Mouse (Mus musculus): Measurements from ENCODE around the gene Pik3r1. TPM values are rescaled to one million over a fixed set of nuclear protein-coding genes. Genes with fewer than 3 reads are reported as not detected.

The Pik3r1 gene
- polyA plus RNA-seq, 1 experiment: 18.4 TPM

- no peaks in the 10 kb centered on the region for H3K36me3 ChIP-seq (ENCODE audit: control insufficient read depth, insufficient read depth, low read length)
These were observed 35.3 kb downstream of the Pik3r1 start for GRCm38 (mm10) chr13:101732675-101733074.

DNA sequence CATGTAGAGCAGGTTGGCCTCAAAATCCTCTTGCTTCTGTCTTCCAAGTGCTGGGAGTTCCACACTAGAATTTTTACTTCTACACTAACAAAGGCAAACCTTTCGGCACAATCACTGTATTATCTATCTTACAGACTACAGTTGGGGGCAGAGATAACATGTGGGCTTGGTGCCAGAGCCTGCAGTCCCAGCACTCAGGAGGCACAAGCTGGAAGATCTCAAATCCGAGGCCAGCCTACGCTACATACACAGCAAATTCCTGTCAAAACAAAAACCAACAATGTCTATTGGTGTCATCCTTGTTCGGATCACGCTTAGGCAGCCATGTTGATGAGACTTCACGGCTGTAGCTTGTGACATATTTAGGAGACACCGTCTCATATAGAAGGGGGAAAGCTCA lies 36.2 kb downstream of the Pik3r1 start:
- Histone ChIP-seq H3K27ac (ENCODE audit: insufficient read depth, low read length) (no peak overlapping the region), H3K4me1 (ENCODE audit: control insufficient read depth, insufficient read depth, insufficient read length) (peaks cover 11% of the 10 kb centered on the region), H3K4me3 (ENCODE audit: extremely low read depth, insufficient read depth, insufficient read length) (no peak overlapping the region), H3K27me3 (ENCODE audit: control insufficient read depth, insufficient read depth, low read length) (no peaks in the 10 kb centered on the region), H3K36me3 (ENCODE audit: control insufficient read depth, insufficient read depth, low read length) (no peaks in the 10 kb centered on the region)
- no peak for DNase-seq (ENCODE audit: low read depth in 1 of 2, low spot score in 2 of 2)
- WGBS: 89% methylated on average over 7 of the region's 7 CpGs
- TF ChIP-seq CTCF (IDR thresholded peaks at IDR 0.05; ENCODE audit: extremely low read depth, insufficient read depth, insufficient read length, insufficient replicate concordance) (no peak), POLR2A (IDR thresholded peaks at IDR 0.05; ENCODE audit: low read depth, low read length) (no peak)

More at GRCm38 (mm10) chr13:101732675-101733074, 35.3 kb downstream of the Pik3r1 start:
- TF ChIP-seq POLR2A (IDR thresholded peaks at IDR 0.05; ENCODE audit: low read depth, low read length) (no peak), CTCF (IDR thresholded peaks at IDR 0.05; ENCODE audit: extremely low read depth, insufficient read depth, insufficient read length, insufficient replicate concordance) (no peak)
- 33% methylated on average over 10 of the region's 10 CpGs for WGBS
- DNase-seq (ENCODE audit: low read depth in 1 of 2, low spot score in 2 of 2): no peak
- no peaks in the 10 kb centered on the region for H3K27me3 ChIP-seq (ENCODE audit: control insufficient read depth, insufficient read depth, low read length)
- H3K4me1 ChIP-seq (ENCODE audit: control insufficient read depth, insufficient read depth, insufficient read length): peaks cover 14% of the 10 kb centered on the region
- H3K27ac ChIP-seq (ENCODE audit: insufficient read depth, low read length): no peak overlapping the region
- H3K4me3 ChIP-seq (ENCODE audit: extremely low read depth, insufficient read depth, insufficient read length): no peak overlapping the region

DNA sequence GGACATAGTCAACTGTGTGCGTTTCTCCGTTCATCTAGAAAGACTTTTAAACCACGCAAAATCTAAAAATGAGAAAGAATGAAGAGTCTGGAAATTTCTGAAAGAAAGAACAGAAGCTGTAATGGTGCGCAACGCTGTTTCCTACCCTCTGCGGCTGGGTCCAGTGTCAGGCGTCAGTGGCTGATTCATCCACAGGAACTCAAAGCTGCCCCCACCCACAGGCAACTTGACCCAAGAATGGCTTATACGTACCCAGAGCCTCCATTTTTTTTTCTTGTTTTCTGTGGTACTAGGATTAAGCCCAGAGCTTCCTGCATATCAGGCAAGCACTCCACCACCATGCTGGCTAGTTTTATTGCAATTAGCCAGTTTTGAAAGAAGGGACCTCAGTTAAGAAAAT lies 37.7 kb downstream of the Pik3r1 start:
- no peak for TF ChIP-seq CTCF (IDR thresholded peaks at IDR 0.05; ENCODE audit: extremely low read depth, insufficient read depth, insufficient read length, insufficient replicate concordance)
- TF ChIP-seq POLR2A (IDR thresholded peaks at IDR 0.05; ENCODE audit: low read depth, low read length): no peak
- Histone ChIP-seq H3K4me3 (ENCODE audit: extremely low read depth, insufficient read depth, insufficient read length) (no peak overlapping the region), H3K4me1 (ENCODE audit: control insufficient read depth, insufficient read depth, insufficient read length) (peaks cover 4% of the 10 kb centered on the region; the same call in 1 of the 2 replicates), H3K27ac (ENCODE audit: insufficient read depth, low read length) (no peak overlapping the region), H3K27me3 (ENCODE audit: control insufficient read depth, insufficient read depth, low read length) (no peaks in the 10 kb centered on the region), H3K36me3 (ENCODE audit: control insufficient read depth, insufficient read depth, low read length) (no peaks in the 10 kb centered on the region)
- no peak for DNase-seq (ENCODE audit: low read depth in 1 of 2, low spot score in 2 of 2)
- WGBS: 75% methylated on average over 8 of the region's 8 CpGs

DNA sequence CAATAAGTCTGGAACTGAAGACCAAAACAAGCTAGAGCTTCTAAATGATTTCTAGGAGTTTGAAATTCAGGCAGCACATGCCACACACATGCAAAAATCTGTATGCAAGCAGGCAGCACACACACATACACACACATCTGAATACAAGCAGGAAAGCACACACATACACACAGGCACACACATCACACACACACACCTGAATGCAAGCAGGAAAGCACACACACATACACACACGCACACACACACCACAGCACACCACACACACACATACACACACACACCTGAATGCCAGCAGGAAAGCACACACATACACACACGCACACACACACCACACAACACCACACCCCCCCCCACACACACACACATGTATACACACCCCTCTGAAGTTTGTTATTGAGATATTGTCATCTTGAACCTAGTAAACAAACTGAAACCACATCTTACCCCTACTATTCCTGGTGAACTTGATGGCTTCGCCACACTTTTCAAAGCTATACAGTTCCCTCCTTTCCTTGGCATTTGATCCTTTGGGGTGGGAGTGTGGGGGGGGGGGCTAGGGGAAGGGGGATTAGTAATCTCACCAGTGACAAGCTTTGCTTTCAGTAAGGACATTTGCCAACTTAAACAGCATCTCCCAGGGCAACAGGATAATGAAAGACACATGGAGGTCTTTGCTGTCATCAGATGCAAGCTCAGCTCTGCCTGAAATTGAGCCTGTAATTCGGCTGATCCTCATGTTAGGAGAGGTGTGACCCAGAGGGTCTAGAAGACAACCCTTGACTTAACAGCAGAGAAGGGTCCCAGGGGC lies 38.6 kb downstream of the Pik3r1 start:
- Histone ChIP-seq H3K27ac (ENCODE audit: insufficient read depth, low read length) (no peak overlapping the region), H3K4me1 (ENCODE audit: control insufficient read depth, insufficient read depth, insufficient read length) (peaks cover 4% of the 10 kb centered on the region; the same call in 1 of the 2 replicates)

GRCm38 (mm10) chr13:101728816-101729215 lies 39.2 kb downstream of the Pik3r1 start:
- DNase-seq (ENCODE audit: low read depth in 1 of 2, low spot score in 2 of 2): no peak
- no peak overlapping the region for H3K27ac ChIP-seq (ENCODE audit: insufficient read depth, low read length)

More for the DNA sequence above, 38.6 kb downstream of the Pik3r1 start:
- H3K27me3 ChIP-seq (ENCODE audit: control insufficient read depth, insufficient read depth, low read length): no peaks in the 10 kb centered on the region
- 79% methylated on average over 4 of the region's 4 CpGs for WGBS
- no peaks in the 10 kb centered on the region for H3K36me3 ChIP-seq (ENCODE audit: control insufficient read depth, insufficient read depth, low read length)
- no peak for DNase-seq (ENCODE audit: low read depth in 1 of 2, low spot score in 2 of 2)
- H3K4me3 ChIP-seq (ENCODE audit: extremely low read depth, insufficient read depth, insufficient read length): no peak overlapping the region
- TF ChIP-seq POLR2A (IDR thresholded peaks at IDR 0.05; ENCODE audit: low read depth, low read length): no peak

GRCm38 (mm10) chr13:101728300-101728699 lies 39.7 kb downstream of the Pik3r1 start:
- WGBS: 95% methylated on average over 3 of the region's 3 CpGs
- DNase-seq (ENCODE audit: low read depth in 1 of 2, low spot score in 2 of 2): no peak
- no peaks in the 10 kb centered on the region for H3K36me3 ChIP-seq (ENCODE audit: control insufficient read depth, insufficient read depth, low read length)
- H3K4me1 ChIP-seq (ENCODE audit: control insufficient read depth, insufficient read depth, insufficient read length): peaks cover 4% of the 10 kb centered on the region; the same call in 1 of the 2 replicates
- no peak overlapping the region for H3K4me3 ChIP-seq (ENCODE audit: extremely low read depth, insufficient read depth, insufficient read length)
- no peaks in the 10 kb centered on the region for H3K27me3 ChIP-seq (ENCODE audit: control insufficient read depth, insufficient read depth, low read length)
- no peak overlapping the region for H3K27ac ChIP-seq (ENCODE audit: insufficient read depth, low read length)
- no peak for TF ChIP-seq CTCF (IDR thresholded peaks at IDR 0.05; ENCODE audit: extremely low read depth, insufficient read depth, insufficient read length, insufficient replicate concordance)
- no peak for TF ChIP-seq POLR2A (IDR thresholded peaks at IDR 0.05; ENCODE audit: low read depth, low read length)

More at GRCm38 (mm10) chr13:101728816-101729215, 39.2 kb downstream of the Pik3r1 start:
- H3K4me1 ChIP-seq (ENCODE audit: control insufficient read depth, insufficient read depth, insufficient read length): peaks cover 4% of the 10 kb centered on the region; the same call in 1 of the 2 replicates
- H3K27me3 ChIP-seq (ENCODE audit: control insufficient read depth, insufficient read depth, low read length): no peaks in the 10 kb centered on the region
- 71% methylated on average over 7 of the region's 7 CpGs for WGBS
- H3K36me3 ChIP-seq (ENCODE audit: control insufficient read depth, insufficient read depth, low read length): no peaks in the 10 kb centered on the region
- no peak overlapping the region for H3K4me3 ChIP-seq (ENCODE audit: extremely low read depth, insufficient read depth, insufficient read length)
- TF ChIP-seq CTCF (IDR thresholded peaks at IDR 0.05; ENCODE audit: extremely low read depth, insufficient read depth, insufficient read length, insufficient replicate concordance) (peak; percentile 25; the same call in 1 of the 2 replicates), POLR2A (IDR thresholded peaks at IDR 0.05; ENCODE audit: low read depth, low read length) (no peak)

- no peak overlapping the region for H3K27ac ChIP-seq (ENCODE audit: insufficient read depth, low read length)
- H3K27me3 ChIP-seq (ENCODE audit: control insufficient read depth, insufficient read depth, low read length): no peaks in the 10 kb centered on the region
- DNase-seq (ENCODE audit: low read depth in 1 of 2, low spot score in 2 of 2): no peak
- WGBS: 83% methylated on average over 5 of the region's 5 CpGs
- H3K4me1 ChIP-seq (ENCODE audit: control insufficient read depth, insufficient read depth, insufficient read length): no peaks in the 10 kb centered on the region
- H3K36me3 ChIP-seq (ENCODE audit: control insufficient read depth, insufficient read depth, low read length): no peaks in the 10 kb centered on the region
- H3K4me3 ChIP-seq (ENCODE audit: extremely low read depth, insufficient read depth, insufficient read length): no peak overlapping the region
- TF ChIP-seq CTCF (IDR thresholded peaks at IDR 0.05; ENCODE audit: extremely low read depth, insufficient read depth, insufficient read length, insufficient replicate concordance) (no peak), POLR2A (IDR thresholded peaks at IDR 0.05; ENCODE audit: low read depth, low read length) (no peak)
These were observed 40.2 kb downstream of the Pik3r1 start for GRCm38 (mm10) chr13:101727837-101728236.

Data from spleen, adult 2 months (tissue).